Mouse (Mus musculus) small intestine, adult 2 months (tissue): ENCODE results near the gene Cmtm5.

ENCODE experiments used
- CTCF ChIP-seq: fragments of 200-500 bp; IDR thresholded peaks from 2 replicates; pipeline ENCODE4 v1.5.1; 2012; ENCODE audit warnings: low read depth, mild to moderate bottlenecking, control low read depth, inconsistent platforms, low read length, moderate library complexity, mixed read lengths; ENCODE audit not compliant: insufficient replicate concordance, insufficient read length; ENCODE audit errors: extremely low read depth
- POLR2A ChIP-seq: fragments of 200-500 bp; IDR thresholded peaks from 2 replicates; pipeline ENCODE4 v1.6.1; 2012; ENCODE audit warnings: low read depth, mild to moderate bottlenecking, control low read depth, inconsistent platforms, low read length, moderate library complexity

- TF ChIP-seq CTCF: no peak
- TF ChIP-seq POLR2A: no peak
These were observed 20.5 kb downstream of the Cmtm5 start for GRCm38 (mm10) chr14:54956533-54956932.
